Mouse (Mus musculus) hindbrain, embryonic 12.5 days (tissue): ENCODE measurements around the gene Zbtb40. TPM values are rescaled to one million over a fixed set of nuclear protein-coding genes. Genes with fewer than 3 reads are reported as not detected.
A peak's percentile ranks its signal among the peaks of the same experiment; 100 is the strongest.

Source experiments
- ATAC-seq: fragments of 200-750 bp; cut with Nextera tagmentation; 2 replicates; pipeline ENCODE4 v1.8.0; 2017; ENCODE audit warnings: moderate TSS enrichment; ENCODE audit not compliant: low FRiP score
- H3K27ac ChIP-seq: fragments of 300-500 bp; sonication (generic); 2 replicates; pipeline ENCODE4 v1.5.1; 2016; ENCODE audit warnings: mild to moderate bottlenecking
- H3K27me3 ChIP-seq: fragments of 300-500 bp; sonication (generic); 2 replicates; pipeline ENCODE4 v1.6.1; 2016; ENCODE audit warnings: mild to moderate bottlenecking
- H3K36me3 ChIP-seq: fragments of 300-500 bp; sonication (generic); 2 replicates; pipeline ENCODE4 v1.6.1; 2016; ENCODE audit warnings: mild to moderate bottlenecking
- H3K4me1 ChIP-seq: fragments of 300-500 bp; sonication (generic); 2 replicates; pipeline ENCODE4 v1.6.1; 2016
- H3K4me2 ChIP-seq: fragments of 300-500 bp; sonication (generic); replicated peaks from 2 replicates; pipeline ENCODE4 v1.6.1; 2016; ENCODE audit warnings: mild to moderate bottlenecking
- H3K4me3 ChIP-seq: fragments of 300-500 bp; sonication (generic); 2 replicates; pipeline ENCODE4 v1.5.1; 2016; ENCODE audit warnings: mild to moderate bottlenecking
- H3K9ac ChIP-seq: fragments of 300-500 bp; sonication (generic); 2 replicates; pipeline ENCODE4 v1.6.1; 2016; ENCODE audit warnings: mild to moderate bottlenecking, moderate library complexity
- H3K9me3 ChIP-seq: fragments of 300-500 bp; sonication (generic); replicated peaks from 2 replicates; pipeline ENCODE4 v1.6.1; 2016; ENCODE audit warnings: mild to moderate bottlenecking
- WGBS: fragments of 180-500 bp; shearing (Covaris S2); methylation state at CpG from one replicate; pipeline ENCODE4 v1.1.7; 2016; 5-methylcytosine and 5-hydroxymethylcytosine counted together
- polyA plus RNA-seq: library from polyadenylated mRNA; unstranded; fragments of >200 nt; fragmentation: Nextera tagmentation; extraction: Ambion mirVana; gene quantifications from 2 replicates; pipeline ENCODE4 v1.2.1, GENCODE M21; 2016

Gene Zbtb40
- polyA plus RNA-seq, 1 experiment from 2014 or later, result 7.2 TPM

DNA sequence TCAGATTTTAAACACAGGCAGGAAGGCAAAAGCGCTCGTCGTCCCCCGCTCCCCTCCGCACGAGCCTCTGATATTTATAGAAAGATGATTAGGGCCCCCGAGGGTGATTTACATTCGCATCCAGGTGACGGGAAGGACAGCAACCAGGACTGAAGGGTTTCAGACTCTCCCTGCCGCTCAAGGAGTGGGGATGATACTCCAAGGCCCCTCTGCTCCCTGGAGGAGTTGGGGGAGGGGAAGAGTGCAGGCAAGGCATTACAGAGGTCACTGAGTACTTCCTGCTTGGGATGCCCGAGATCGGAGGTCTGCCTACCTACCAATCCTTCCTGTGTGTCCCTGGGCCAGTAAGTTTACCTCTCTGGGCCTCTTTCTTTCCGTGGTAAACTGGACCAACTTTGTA, 105.4 kb downstream of the Zbtb40 start:
- ATAC-seq, result no peak
- H3K4me1 ChIP-seq, result peaks cover 23% of the 10 kb centered on the region
- H3K9ac ChIP-seq, result no peak overlapping the region
- H3K27me3 ChIP-seq, result peaks cover 48% of the 10 kb centered on the region
- no peak overlapping the region for H3K27ac ChIP-seq
- H3K36me3 ChIP-seq, result no peaks in the 10 kb centered on the region
- H3K4me3 ChIP-seq, result no peak overlapping the region
- H3K9me3 ChIP-seq, result no peaks in the 10 kb centered on the region
- 0 out of 2 replicates have a peak overlapping the region, but pooled peaks have one; percentile 15 for H3K4me2 ChIP-seq
- 24% methylated on average over 13 of the region's 13 CpGs for WGBS

DNA sequence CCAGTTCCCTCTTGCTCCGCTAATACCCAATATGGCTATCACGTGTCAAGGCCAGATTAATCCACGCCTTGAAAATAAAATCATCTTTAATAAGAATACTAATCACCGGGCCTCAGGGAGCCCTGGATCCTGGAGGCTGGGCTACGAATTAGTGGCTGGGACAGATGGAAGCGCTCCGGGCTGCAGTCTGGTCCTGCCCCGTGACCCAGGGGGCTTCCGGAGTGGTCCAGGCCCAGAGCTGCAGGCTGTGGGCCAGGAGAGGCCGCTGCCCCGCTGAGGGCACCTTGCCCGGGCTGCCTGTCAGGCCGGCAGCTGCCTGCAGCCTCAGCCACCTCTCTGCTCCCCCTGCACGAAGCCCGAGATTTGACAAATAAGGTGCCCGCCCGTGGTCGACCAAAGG, 105.8 kb downstream of the Zbtb40 start:
- 17% methylated on average over 18 of the region's 18 CpGs for WGBS
- no peak overlapping the region for H3K27ac ChIP-seq
- H3K4me3 ChIP-seq, result no peak overlapping the region
- H3K36me3 ChIP-seq, result no peaks in the 10 kb centered on the region
- H3K27me3 ChIP-seq, result peaks cover 48% of the 10 kb centered on the region
- 0 out of 2 replicates have a peak overlapping the region, but pooled peaks have one; percentile 15 for H3K4me2 ChIP-seq
- peaks cover 23% of the 10 kb centered on the region for H3K4me1 ChIP-seq
- H3K9me3 ChIP-seq, result no peaks in the 10 kb centered on the region
- no peak overlapping the region for H3K9ac ChIP-seq
- ATAC-seq, result no peak

DNA sequence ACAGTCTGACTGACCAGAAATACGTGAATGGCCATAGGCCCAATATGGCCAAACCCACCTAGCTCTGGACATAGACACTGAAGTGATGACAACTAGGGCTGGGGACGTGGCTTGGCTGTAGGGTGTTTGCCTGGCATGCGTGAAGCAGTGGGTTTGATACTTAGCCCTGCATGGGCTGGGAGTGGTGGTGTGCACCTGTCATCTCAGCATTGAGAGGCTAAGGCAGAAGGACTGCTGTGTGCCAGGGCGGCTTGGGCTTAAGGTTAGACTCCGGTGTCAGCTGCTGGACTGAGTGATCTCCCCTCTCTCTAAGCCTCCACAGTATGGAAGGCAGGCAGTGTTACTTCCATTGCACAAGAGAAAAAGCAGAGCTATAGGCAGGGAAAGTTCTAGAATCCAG, 110.7 kb downstream of the Zbtb40 start:
- Histone ChIP-seq H3K4me1 (peaks cover 12% of the 10 kb centered on the region), H3K9ac (no peak overlapping the region), H3K4me2 (no peak overlapping the region), H3K36me3 (no peaks in the 10 kb centered on the region), H3K4me3 (no peak overlapping the region), H3K9me3 (no peaks in the 10 kb centered on the region), H3K27me3 (peaks cover 49% of the 10 kb centered on the region), H3K27ac (no peak overlapping the region)
- 89% methylated on average over 5 of the region's 5 CpGs for WGBS
- ATAC-seq, result no peak

DNA sequence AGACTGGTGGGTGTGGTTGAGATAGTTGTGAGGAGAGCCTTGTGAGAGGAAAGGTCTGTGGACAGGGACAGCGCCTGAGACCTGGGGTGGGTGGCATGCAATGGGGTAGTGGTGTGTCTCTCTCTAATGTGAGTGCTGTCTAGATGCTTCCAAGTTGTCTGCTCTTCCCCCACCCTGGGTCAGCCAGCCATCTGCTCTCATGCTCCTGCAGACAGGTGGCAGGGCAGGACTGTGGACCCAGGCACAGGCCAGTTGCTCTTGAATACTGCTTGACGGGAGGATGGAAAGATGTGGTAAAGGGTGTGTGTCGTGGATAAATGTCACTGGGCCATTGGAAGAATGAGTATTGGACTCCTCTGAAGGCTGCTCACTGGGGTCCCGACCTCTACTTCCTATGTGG, 111.3 kb downstream of the Zbtb40 start:
- ATAC-seq, result no peak
- no peak overlapping the region for H3K27ac ChIP-seq

DNA sequence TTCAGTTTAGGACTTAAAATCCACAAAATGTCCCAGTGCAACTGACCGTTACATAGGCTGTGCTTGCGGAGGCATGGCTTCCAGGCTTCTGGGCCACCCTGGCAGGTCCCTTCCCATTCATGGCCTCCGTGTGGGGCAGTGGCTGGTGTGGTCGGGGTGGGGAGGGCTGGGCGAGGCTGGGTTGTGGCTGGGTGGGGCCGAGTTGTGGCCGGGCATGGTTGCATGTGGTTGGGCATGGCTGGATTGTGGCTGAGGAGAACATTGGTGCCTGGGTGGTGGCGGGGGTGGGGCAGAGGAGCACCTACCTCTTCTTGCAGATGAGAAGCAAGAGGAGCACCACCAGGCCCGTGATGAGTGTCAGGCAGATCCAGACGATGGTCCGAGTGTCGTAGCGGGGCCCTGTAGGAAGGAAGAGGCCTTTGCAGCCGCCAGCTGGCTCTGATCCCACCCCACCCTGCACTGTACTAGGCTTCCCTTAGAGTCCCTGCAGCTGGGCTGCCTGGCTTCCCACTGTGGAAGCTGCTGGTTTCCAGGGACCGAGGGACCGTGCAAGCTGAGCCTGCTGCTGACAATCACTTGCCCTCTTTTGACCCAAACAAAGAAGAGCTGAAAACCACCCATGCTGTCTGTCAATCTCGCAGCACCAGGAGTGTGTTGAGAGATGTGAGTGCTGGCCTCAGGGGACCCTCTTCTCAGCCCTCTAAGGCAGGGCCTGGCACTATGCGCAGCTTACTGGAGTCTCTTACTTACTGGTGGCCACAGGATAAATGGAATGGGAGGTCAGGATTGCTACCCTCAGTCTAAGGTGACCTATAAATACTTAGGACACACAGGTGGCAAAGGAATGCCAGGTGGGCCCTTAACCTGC, 113.6 kb downstream of the Zbtb40 start:
- WGBS, result 45% methylated on average over 18 of the region's 18 CpGs
- Histone ChIP-seq H3K4me3 (no peak overlapping the region), H3K27me3 (peaks cover 41% of the 10 kb centered on the region), H3K4me2 (no peak overlapping the region), H3K9me3 (no peaks in the 10 kb centered on the region), H3K36me3 (no peaks in the 10 kb centered on the region), H3K27ac (no peak overlapping the region), H3K9ac (no peak overlapping the region), H3K4me1 (peaks cover 10% of the 10 kb centered on the region)
- peak; percentile 43; the same call in 1 of the 2 replicates for ATAC-seq

More for the DNA sequence above, 111.3 kb downstream of the Zbtb40 start:
- Histone ChIP-seq H3K4me3 (no peak overlapping the region), H3K27me3 (peaks cover 46% of the 10 kb centered on the region), H3K4me1 (peaks cover 10% of the 10 kb centered on the region), H3K9ac (no peak overlapping the region), H3K9me3 (no peaks in the 10 kb centered on the region), H3K36me3 (no peaks in the 10 kb centered on the region), H3K4me2 (no peak overlapping the region)
- 80% methylated on average over 4 of the region's 4 CpGs for WGBS

DNA sequence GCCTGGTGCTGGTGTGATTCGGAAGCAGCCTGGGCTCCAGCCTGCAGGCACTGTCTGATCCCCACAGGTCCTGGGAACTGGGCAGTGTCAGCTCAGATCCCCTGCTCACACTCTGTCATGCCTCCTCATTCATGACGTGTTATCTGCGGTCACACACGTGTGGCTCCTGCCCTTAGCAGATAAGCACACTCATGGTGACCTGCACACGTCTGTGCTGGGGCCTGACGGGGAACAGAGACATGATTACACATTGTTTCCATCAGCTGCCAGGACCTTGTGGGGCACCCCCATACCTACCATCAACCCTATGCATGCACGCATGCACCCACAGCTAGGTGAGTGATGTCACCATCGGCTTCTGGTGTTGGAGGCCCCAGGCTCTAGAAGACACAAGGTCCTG, 118.1 kb downstream of the Zbtb40 start:
- Histone ChIP-seq H3K4me1 (peaks cover 15% of the 10 kb centered on the region), H3K4me2 (no peak overlapping the region), H3K27me3 (peaks cover 50% of the 10 kb centered on the region), H3K27ac (no peak overlapping the region), H3K4me3 (no peak overlapping the region), H3K9me3 (no peaks in the 10 kb centered on the region), H3K36me3 (no peaks in the 10 kb centered on the region), H3K9ac (no peak overlapping the region)
- WGBS, result 90% methylated on average over 8 of the region's 8 CpGs
- ATAC-seq, result no peak

Other genes with a start within 250 kb of the Zbtb40 start
- gene Ephb2, start 212.8 kb downstream of the Zbtb40 start, polyA plus RNA-seq, result 25.4 and 30.8 TPM in 2 replicates
- gene C1qb, start 162.6 kb downstream of the Zbtb40 start, polyA plus RNA-seq, result 31.6 and 34.9 TPM in 2 replicates
- 19.7 and 20.3 TPM in 2 replicates for gene C1qc, start 155.7 kb downstream of the Zbtb40 start, polyA plus RNA-seq
- 14.6 and 17.8 TPM in 2 replicates for gene C1qa, start 150.0 kb downstream of the Zbtb40 start, polyA plus RNA-seq
- 2.2 and 2.8 TPM in 2 replicates for gene Epha8, start 92.0 kb downstream of the Zbtb40 start, polyA plus RNA-seq
- gene Wnt4, start 228.7 kb upstream of the Zbtb40 start, polyA plus RNA-seq, result 3.7 and 5.0 TPM in 2 replicates